ENCODE assay signal across 8 mouse cellular contexts in the genomic region with DNA sequence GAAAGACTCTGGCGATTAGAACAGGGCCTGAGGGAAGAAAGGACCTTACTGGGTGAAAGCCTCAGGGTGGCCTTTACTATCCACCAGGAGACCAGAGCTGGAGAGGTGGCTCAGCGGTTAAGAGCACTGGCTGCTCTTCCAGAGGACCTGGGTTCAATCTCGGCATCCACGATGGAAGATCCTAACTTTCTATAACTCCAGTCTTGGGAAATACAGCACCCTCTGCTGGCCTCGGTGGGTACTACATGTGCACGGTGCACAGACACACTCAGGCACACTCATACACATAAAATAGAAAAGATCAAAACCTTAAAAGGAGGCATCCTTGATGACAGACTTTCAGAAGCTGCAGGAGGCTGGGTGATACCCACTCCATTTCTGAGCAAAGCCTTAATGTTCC. TPM values are rescaled to one million over a fixed set of nuclear protein-coding genes. Genes with fewer than 3 reads are reported as not detected.
DNase-seq lines count a peak whose midpoint lies in the region; TF ChIP-seq lines count a peak whose summit lies in the region.

No protein-coding gene starts in this region.

- H3K4me1 ChIP-seq in ES-E14 (ENCODE audit: control insufficient read depth in 2 of 2, insufficient read depth in 2 of 2, low read length in 2 of 2, poor library complexity in 1 of 2), result no peaks in the 10 kb centered on the region

- no peaks in the 10 kb centered on the region for H3K9me3 ChIP-seq in ES-E14 (ENCODE audit: control insufficient read depth, insufficient read depth, low read depth, low read length)

- in situ Hi-C loops in ES-E14 (cut with MboI; ENCODE audit: low sequenced_read_pairs in 2 of 2, unreplicated experiment in 2 of 2), result no loop called here

- no peak overlapping the region for H3K4me3 ChIP-seq in layer of hippocampus, adult 2 months
- H3K4me3 ChIP-seq in ES-E14 (ENCODE audit: insufficient read depth in 1 of 2, low read depth in 1 of 2, low read length in 2 of 2, poor library complexity in 1 of 2, severe bottlenecking in 1 of 2), result no peak overlapping the region

- TF ChIP-seq CTCF in layer of hippocampus, adult 2 months (conservative IDR thresholded peaks at IDR 0.05), result peak; percentile 81

- DNase-seq in adrenal gland, postnatal 14 days, result peak; percentile 53
- DNase-seq in adrenal gland, postnatal 4 days (ENCODE audit: low spot score in 2 of 2), result no peak
- peak in 1 of 2 experiments; percentile 47 for DNase-seq in layer of hippocampus, adult 2 months (ENCODE audit: low spot score in 2 of 2)
- no peak for DNase-seq in layer of hippocampus, adult 9-11 months
- peak; percentile 70 for DNase-seq in ES-E14 (ENCODE audit: low read depth, low spot score)
- peak; percentile 60 to 66 for DNase-seq in kidney, postnatal 4 days
- DNase-seq in thymus, postnatal 14 days, result peak; percentile 50
- no peak for DNase-seq in yolk sac, embryonic 10.5 days (ENCODE audit: low spot score)

- H3K9ac ChIP-seq in ES-E14 (ENCODE audit: insufficient read depth, low read depth, low read length, poor library complexity, severe bottlenecking), result no peak overlapping the region

- H3K27ac ChIP-seq in layer of hippocampus, adult 2 months, result no peak overlapping the region
- no peak overlapping the region for H3K27ac ChIP-seq in ES-E14 (ENCODE audit: insufficient read depth, low read depth, low read length, poor library complexity, severe bottlenecking)

- no peaks in the 10 kb centered on the region for H3K36me3 ChIP-seq in ES-E14 (ENCODE audit: control insufficient read depth, insufficient read depth, low read length, poor library complexity, severe bottlenecking)

TF ChIP-seq in ES-E14, 5 proteins besides CTCF, POLR2A, EP300 and RAD21:
- TF ChIP-seq MAFK (IDR thresholded peaks at IDR 0.05; ENCODE audit: insufficient read depth, low read depth, low read length), result no peak
- TF ChIP-seq HCFC1 (IDR thresholded peaks at IDR 0.05; ENCODE audit: borderline replicate concordance, insufficient read depth, low read length), result no peak
- TF ChIP-seq CHD2 (IDR thresholded peaks at IDR 0.05; ENCODE audit: low read depth, low read length), result no peak
- no peak for TF ChIP-seq ZC3H11A (IDR thresholded peaks at IDR 0.05; ENCODE audit: borderline replicate concordance, low read depth, low read length)
- no peak for TF ChIP-seq ZNF384 (IDR thresholded peaks at IDR 0.05; ENCODE audit: low read depth, low read length)

RNA-seq across cellular contexts. Expression of a gene that starts 6.4 kb away (rescaled TPM):
- total RNA-seq in adrenal gland, postnatal 14 days (2021), result 0.63 and 0.83 TPM in 2 replicates
- total RNA-seq in adrenal gland, postnatal 4 days (2021), result 1 to 10 TPM; 1.2 to 1.3 TPM
- total RNA-seq in layer of hippocampus, adult 2 months (2021), result 10 to 100 TPM; 36.1 to 41.4 TPM
- total RNA-seq in ES-E14 (2012; rRNA removed), result 0.69 and 1.7 TPM in 2 replicates

RNA-seq across cellular contexts. Expression of a gene that starts 16.5 kb away (rescaled TPM):
- 34.7 and 35.1 TPM in 2 replicates for total RNA-seq in adrenal gland, postnatal 14 days (2021)
- 10 to 100 TPM; 35.7 to 41.1 TPM for total RNA-seq in adrenal gland, postnatal 4 days (2021)
- 10 to 100 TPM; 32.5 to 37.0 TPM for total RNA-seq in layer of hippocampus, adult 2 months (2021)
- 39.1 and 59.4 TPM in 2 replicates for total RNA-seq in ES-E14 (2012; rRNA removed)

RNA-seq across cellular contexts. Expression of a gene that starts 25.7 kb away (rescaled TPM):
- 195 TPM in 2 replicates for total RNA-seq in adrenal gland, postnatal 14 days (2021)
- total RNA-seq in adrenal gland, postnatal 4 days (2021), result 100 to 1,000 TPM; 145 to 157 TPM
- 10 to 100 TPM; 85.7 to 94.3 TPM for total RNA-seq in layer of hippocampus, adult 2 months (2021)
- 208 and 250 TPM in 2 replicates for total RNA-seq in ES-E14 (2012; rRNA removed)

RNA-seq across cellular contexts. Expression of a gene that starts 45.0 kb away (rescaled TPM):
- 7.2 and 15.4 TPM in 2 replicates for total RNA-seq in adrenal gland, postnatal 14 days (2021)
- 1 to 10 TPM; 7.3 to 8.9 TPM for total RNA-seq in adrenal gland, postnatal 4 days (2021)
- 10 to 100 TPM; 20.4 to 24.6 TPM for total RNA-seq in layer of hippocampus, adult 2 months (2021)
- total RNA-seq in ES-E14 (2012; rRNA removed), result not detected in 2 replicates

RNA-seq across cellular contexts. Expression of a gene that starts 46.8 kb away (rescaled TPM):
- total RNA-seq in adrenal gland, postnatal 14 days (2021), result 42.3 and 48.6 TPM in 2 replicates
- total RNA-seq in adrenal gland, postnatal 4 days (2021), result 10 to 100 TPM; 41.9 to 46.6 TPM
- 10 to 100 TPM; 31.0 to 32.2 TPM for total RNA-seq in layer of hippocampus, adult 2 months (2021)
- 47.9 and 57.7 TPM in 2 replicates for total RNA-seq in ES-E14 (2012; rRNA removed)

Comparison
In these comparisons a context has a peak if more than half of its experiments do, and no peak if none do; other contexts are left out.
1. DNase-seq: peak in adrenal gland, postnatal 14 days (single experiment), ES-E14 (single experiment), kidney, postnatal 4 days (2 of 2) and thymus, postnatal 14 days (single experiment); none in adrenal gland, postnatal 4 days (0 of 2), layer of hippocampus, adult 9-11 months (single experiment) and yolk sac, embryonic 10.5 days (single experiment).
2. RNA of a gene that starts 6.4 kb away (total RNA-seq): 36.1 to 41.4 TPM in layer of hippocampus, adult 2 months; 0.69 to 1.7 TPM in ES-E14, 1.2 to 1.3 TPM in adrenal gland, postnatal 4 days and 0.63 to 0.83 TPM in adrenal gland, postnatal 14 days; every median in the first group is over 10 times any median in the second.